Comparison of ENCODE assay signal across 8 mouse cellular contexts in genomic region chr6:134897443-134898094, GRCm38 (mm10). TPM values are rescaled to one million over a fixed set of nuclear protein-coding genes. Genes with fewer than 3 reads are reported as not detected.
DNase-seq lines count a peak whose midpoint lies in the region; ATAC-seq and TF ChIP-seq lines count a peak whose summit lies in the region.

No protein-coding gene starts in this region.

- H3K36me3 ChIP-seq in CH12.LX (replicated peaks in 1 of 2; ENCODE audit: control insufficient read depth in 1 of 2, insufficient read depth in 1 of 2, low read length in 1 of 2): peaks cover 0 to 5% of the 10 kb centered on the region in 2 experiments
- H3K36me3 ChIP-seq in forebrain, embryonic 10.5 days (replicated peaks): no peaks in the 10 kb centered on the region; the same call in none of the 2 replicates
- no peaks in the 10 kb centered on the region for H3K36me3 ChIP-seq in heart, embryonic 15.5 days
- H3K36me3 ChIP-seq in liver, embryonic 13.5 days: no peaks in the 10 kb centered on the region
- H3K36me3 ChIP-seq in stomach, embryonic 14.5 days (ENCODE audit: control insufficient read depth, insufficient read depth, low read length): no peaks in the 10 kb centered on the region; the same call in 1 of the 2 replicates

- in situ Hi-C loops in CH12.LX (cut with MboI; ENCODE audit: low pct_ligation_motif_present, low pct_unique_long_range_greater_than_20kb, low sequenced_read_pairs): no loop called here

- dilution Hi-C loops in CH12.LX (cut with MboI; ENCODE audit: extremely low pct_ligation_motif_present, extremely low pct_unique_long_range_greater_than_20kb, low sequenced_read_pairs): no loop called here

- no peaks in the 10 kb centered on the region for H3K79me2 ChIP-seq in CH12.LX (replicated peaks; ENCODE audit: control insufficient read depth, extremely low read depth, insufficient read depth, poor library complexity, severe bottlenecking)

- TF ChIP-seq RAD21 in CH12.LX (IDR thresholded peaks at IDR 0.05; ENCODE audit: low read depth, low read length): no peak

- no peak; the same call in 1 of the 2 replicates for TF ChIP-seq POLR2A in CH12.LX (IDR thresholded peaks at IDR 0.05; ENCODE audit: low read depth, low read length)

- peak overlapping the region; percentile 53 for H3K4me2 ChIP-seq in CH12.LX (ENCODE audit: insufficient read depth, low read depth, poor library complexity, severe bottlenecking)
- H3K4me2 ChIP-seq in heart, embryonic 15.5 days: peak overlapping the region; percentile 87
- H3K4me2 ChIP-seq in liver, embryonic 13.5 days: peak overlapping the region; percentile 85
- H3K4me2 ChIP-seq in stomach, embryonic 14.5 days (replicated peaks; ENCODE audit: low read depth, low read length): peak overlapping the region; percentile 48

- peak; percentile 94 for ATAC-seq in heart, embryonic 15.5 days (replicated peaks; ENCODE audit: insufficient number of reproducible peaks, insufficient read depth, low FRiP score, low read depth)
- ATAC-seq in liver, embryonic 13.5 days (ENCODE audit: low read depth): peak; percentile 90
- peak; percentile 93 for ATAC-seq in stomach, embryonic 14.5 days (ENCODE audit: insufficient number of reproducible peaks, insufficient read depth, low FRiP score, low read depth)

- TF ChIP-seq EP300 in CH12.LX (IDR thresholded peaks at IDR 0.05; ENCODE audit: low read length): peak; percentile 63

- no peak for TF ChIP-seq CTCF in CH12.LX (conservative IDR thresholded peaks at IDR 0.05 in 1 of 2, IDR thresholded peaks at IDR 0.05 in 1 of 2; ENCODE audit: low read depth in 2 of 2, low read length in 2 of 2)

- H3K4me3 ChIP-seq in CH12.LX (replicated peaks in 1 of 3; ENCODE audit: low read depth in 2 of 3, low read length in 2 of 3, poor library complexity in 1 of 3): peak overlapping the region; percentile 66 to 90 (median 72)
- H3K4me3 ChIP-seq in forebrain, embryonic 10.5 days: peak overlapping the region; percentile 59
- peak overlapping the region; percentile 63 for H3K4me3 ChIP-seq in heart, embryonic 15.5 days
- H3K4me3 ChIP-seq in liver, embryonic 13.5 days (replicated peaks): peak overlapping the region; percentile 75
- H3K4me3 ChIP-seq in stomach, embryonic 14.5 days (ENCODE audit: low read depth, low read length): peak overlapping the region; percentile 56

- peaks cover 2 to 25% of the 10 kb centered on the region in 2 experiments; a peak in 3 of 4 replicates for H3K4me1 ChIP-seq in CH12.LX (ENCODE audit: control insufficient read depth in 1 of 2, insufficient read depth in 2 of 2)
- peaks cover 35% of the 10 kb centered on the region for H3K4me1 ChIP-seq in forebrain, embryonic 10.5 days
- H3K4me1 ChIP-seq in heart, embryonic 15.5 days (replicated peaks): peaks cover 10% of the 10 kb centered on the region
- peaks cover 47% of the 10 kb centered on the region for H3K4me1 ChIP-seq in liver, embryonic 13.5 days (replicated peaks)
- H3K4me1 ChIP-seq in stomach, embryonic 14.5 days (ENCODE audit: control insufficient read depth, insufficient read depth, low read length): 0 out of 2 replicates have a peak, but pooled peaks cover 5% of the 10 kb centered on the region

- peak overlapping the region; percentile 97 for H3K27ac ChIP-seq in CH12.LX (ENCODE audit: insufficient read depth, low read depth)
- H3K27ac ChIP-seq in forebrain, embryonic 10.5 days: peak overlapping the region; percentile 99
- peak overlapping the region; percentile 100 for H3K27ac ChIP-seq in heart, embryonic 15.5 days
- peak overlapping the region; percentile 99 for H3K27ac ChIP-seq in liver, embryonic 13.5 days
- H3K27ac ChIP-seq in stomach, embryonic 14.5 days (ENCODE audit: low read length): peak overlapping the region; percentile 100

- no peaks in the 10 kb centered on the region for H3K27me3 ChIP-seq in CH12.LX (replicated peaks)
- no peaks in the 10 kb centered on the region for H3K27me3 ChIP-seq in forebrain, embryonic 10.5 days (ENCODE audit: poor library complexity, severe bottlenecking)
- no peaks in the 10 kb centered on the region for H3K27me3 ChIP-seq in heart, embryonic 15.5 days
- H3K27me3 ChIP-seq in liver, embryonic 13.5 days: no peaks in the 10 kb centered on the region
- no peaks in the 10 kb centered on the region for H3K27me3 ChIP-seq in stomach, embryonic 14.5 days (ENCODE audit: control insufficient read depth, insufficient read depth, low read length)

- WGBS in forebrain, embryonic 10.5 days: 1% methylated on average over 38 of the region's 38 CpGs
- under 1% methylated on average over 38 of the region's 38 CpGs for WGBS in heart, embryonic 15.5 days
- WGBS in liver, embryonic 13.5 days (ENCODE audit: insufficient replicate concordance): under 1% methylated on average over 38 of the region's 38 CpGs
- under 1% methylated on average over 38 of the region's 38 CpGs for WGBS in stomach, embryonic 14.5 days

- H3K9me3 ChIP-seq in CH12.LX (replicated peaks; ENCODE audit: low read length): no peaks in the 10 kb centered on the region
- H3K9me3 ChIP-seq in forebrain, embryonic 10.5 days: no peaks in the 10 kb centered on the region
- no peaks in the 10 kb centered on the region for H3K9me3 ChIP-seq in heart, embryonic 15.5 days (replicated peaks)
- no peaks in the 10 kb centered on the region for H3K9me3 ChIP-seq in liver, embryonic 13.5 days (replicated peaks)
- H3K9me3 ChIP-seq in stomach, embryonic 14.5 days (ENCODE audit: control insufficient read depth, low read depth, low read length): no peaks in the 10 kb centered on the region

- peak; percentile 97 for DNase-seq in CH12.LX (ENCODE audit: extremely low read depth)
- peak; percentile 90 for DNase-seq in c-Kit-positive CD71-negative TER-119-negative erythroid progenitor cells, embryonic 14.5 days (ENCODE audit: low read depth)
- DNase-seq in forebrain, embryonic 10.5 days (ENCODE audit: extremely low spot score, low spot score): peak; percentile 98
- DNase-seq in kidney, postnatal 25 days: peak; percentile 94 to 96
- DNase-seq in liver, embryonic 13.5 days: peak; percentile 92
- DNase-seq in natural killer cell, adult 2 months (ENCODE audit: low spot score in 2 of 2): peak; percentile 97 to 98

- peak overlapping the region; percentile 94 for H3K9ac ChIP-seq in CH12.LX (ENCODE audit: insufficient read depth, low read depth)
- H3K9ac ChIP-seq in heart, embryonic 15.5 days: peak overlapping the region; percentile 72
- peak overlapping the region; percentile 86 for H3K9ac ChIP-seq in liver, embryonic 13.5 days
- peak overlapping the region; percentile 74 for H3K9ac ChIP-seq in stomach, embryonic 14.5 days (replicated peaks; ENCODE audit: low read depth, low read length)

TF ChIP-seq in CH12.LX, 34 proteins besides CTCF, POLR2A, EP300 and RAD21 (continues in another document):
- 0 out of 2 replicates have a peak, but pooled peaks have one; percentile 9 for TF ChIP-seq MAFK (IDR thresholded peaks at IDR 0.05; ENCODE audit: insufficient replicate concordance, low read length)
- peak; percentile 92 for TF ChIP-seq KAT2A (IDR thresholded peaks at IDR 0.05; ENCODE audit: insufficient replicate concordance, low read length)
- no peak for TF ChIP-seq USF2 (conservative IDR thresholded peaks at IDR 0.05; ENCODE audit: low read depth, low read length)
- TF ChIP-seq CHD1 (IDR thresholded peaks at IDR 0.05; ENCODE audit: low read depth, low read length): peak; percentile 56; the same call in 1 of the 2 replicates
- no peak for TF ChIP-seq ZKSCAN1 (IDR thresholded peaks at IDR 0.05; ENCODE audit: borderline replicate concordance, low read depth, low read length)
- no peak; the same call in 1 of the 2 replicates for TF ChIP-seq USF1 (IDR thresholded peaks at IDR 0.05; ENCODE audit: low read depth, low read length)
- no peak for TF ChIP-seq UBTF (IDR thresholded peaks at IDR 0.05; ENCODE audit: low read depth, low read length)
- TF ChIP-seq TBP (conservative IDR thresholded peaks at IDR 0.05; ENCODE audit: low read depth, low read length): peak; percentile 87
- TF ChIP-seq SMC3 (IDR thresholded peaks at IDR 0.05; ENCODE audit: low read depth, low read length): no peak
- 0 out of 2 replicates have a peak, but pooled peaks have one; percentile 34 for TF ChIP-seq RCOR1 (conservative IDR thresholded peaks at IDR 0.05; ENCODE audit: low read depth, low read length)
- peak; percentile 87 for TF ChIP-seq ETS1 (conservative IDR thresholded peaks at IDR 0.05; ENCODE audit: low read depth, low read length)
- TF ChIP-seq ZMIZ1 (IDR thresholded peaks at IDR 0.05; ENCODE audit: low read depth, low read length): no peak; the same call in none of the 2 replicates
- peak; percentile 99 for TF ChIP-seq CHD2 (IDR thresholded peaks at IDR 0.05; ENCODE audit: low read length)
- peak; percentile 87 for TF ChIP-seq MXI1 (IDR thresholded peaks at IDR 0.05; ENCODE audit: low read depth, low read length)
- peak; percentile 96 for TF ChIP-seq ELF1 (IDR thresholded peaks at IDR 0.05; ENCODE audit: low read depth, low read length)
- peak; percentile 98 for TF ChIP-seq E2F4 (IDR thresholded peaks at IDR 0.05; ENCODE audit: insufficient replicate concordance, low read depth, low read length)
- peak; percentile 75 for TF ChIP-seq IRF4 (IDR thresholded peaks at IDR 0.05; ENCODE audit: low read depth, low read length)
- peak; percentile 95 for TF ChIP-seq BHLHE40 (IDR thresholded peaks at IDR 0.05; ENCODE audit: low read depth, low read length)
- TF ChIP-seq NELFE (IDR thresholded peaks at IDR 0.05; ENCODE audit: low read depth, low read length): peak; percentile 94
- no peak for TF ChIP-seq PAX5 (IDR thresholded peaks at IDR 0.05; ENCODE audit: low read length)

RNA-seq across cellular contexts. Expression of gene Gpr19, which starts 0.8 kb away (rescaled TPM):
- total RNA-seq in CH12.LX (2012; rRNA removed): 6.3 and 7.5 TPM in 2 replicates
- total RNA-seq in CH12.LX (2014; rRNA removed): 3.8 and 5.2 TPM in 2 replicates
- 4.8 and 6.0 TPM in 2 replicates for polyA plus RNA-seq in CH12.LX (2012; ENCODE audit: insufficient read length, low read depth)
- polyA plus RNA-seq in forebrain, embryonic 10.5 days (2016; fragmentation: Nextera tagmentation; extraction: Ambion mirVana): 28.7 and 28.8 TPM in 2 replicates
- 8.7 and 10.3 TPM in 2 replicates for polyA plus RNA-seq in heart, embryonic 15.5 days (2015; fragmentation: Nextera tagmentation; extraction: Ambion mirVana)
- 5.3 and 6.0 TPM in 2 replicates for polyA plus RNA-seq in liver, embryonic 13.5 days (2015; fragmentation: Nextera tagmentation; extraction: Ambion mirVana)
- 11.2 and 12.3 TPM in 2 replicates for polyA plus RNA-seq in stomach, embryonic 14.5 days (2014; fragmentation: Nextera tagmentation; extraction: Ambion mirVana)

RNA-seq across cellular contexts. Expression of gene Cdkn1b, which starts 22.6 kb away (rescaled TPM):
- total RNA-seq in CH12.LX (2012; rRNA removed) (12.8 and 19.2 TPM in 2 replicates), CH12.LX (2014; rRNA removed) (23.5 TPM in 2 replicates)
- polyA plus RNA-seq in CH12.LX (2012; ENCODE audit: insufficient read length, low read depth): 15.8 and 20.9 TPM in 2 replicates
- polyA plus RNA-seq in forebrain, embryonic 10.5 days (2016; fragmentation: Nextera tagmentation; extraction: Ambion mirVana): 17.9 and 19.0 TPM in 2 replicates
- 14.4 and 18.4 TPM in 2 replicates for polyA plus RNA-seq in heart, embryonic 15.5 days (2015; fragmentation: Nextera tagmentation; extraction: Ambion mirVana)
- 13.0 and 14.2 TPM in 2 replicates for polyA plus RNA-seq in liver, embryonic 13.5 days (2015; fragmentation: Nextera tagmentation; extraction: Ambion mirVana)
- polyA plus RNA-seq in stomach, embryonic 14.5 days (2014; fragmentation: Nextera tagmentation; extraction: Ambion mirVana): 18.3 and 19.9 TPM in 2 replicates

Comparison
In these comparisons a context has a peak if more than half of its experiments do, and no peak if none do; other contexts are left out.
1. Peak in every context shown above with its lines: DNase-seq, ATAC-seq, H3K4me3 ChIP-seq and H3K27ac ChIP-seq.